Mouse (Mus musculus) lung, embryonic 16.5 days (tissue): ENCODE results near the gene Entpd3. TPM values are rescaled to one million over a fixed set of nuclear protein-coding genes. Genes with fewer than 3 reads are reported as not detected.

Experiments
- ATAC-seq: fragments of 200-750 bp; cut with Nextera tagmentation; 2 replicates; pipeline ENCODE4 v1.8.0; 2017; ENCODE audit warnings: low read depth, mild to moderate bottlenecking, moderate library complexity
- H3K27ac ChIP-seq: fragments of 300-500 bp; sonication (generic); 2 replicates; pipeline ENCODE4 v1.5.1; 2014; ENCODE audit warnings: mild to moderate bottlenecking, control low read depth, low read length
- H3K27me3 ChIP-seq: fragments of 300-500 bp; sonication (generic); 2 replicates; pipeline ENCODE4 v1.6.1; 2014; ENCODE audit warnings: low read depth, low read length, mixed read lengths; ENCODE audit not compliant: control insufficient read depth, insufficient read depth
- H3K36me3 ChIP-seq: fragments of 300-500 bp; sonication (generic); 2 replicates; pipeline ENCODE4 v1.6.1; 2014; ENCODE audit warnings: low read length; ENCODE audit not compliant: control insufficient read depth, insufficient read depth
- H3K4me1 ChIP-seq: fragments of 300-500 bp; sonication (generic); replicated peaks from 2 replicates; pipeline ENCODE4 v1.6.1; 2014; ENCODE audit warnings: low read length, mixed read lengths; ENCODE audit not compliant: control insufficient read depth, insufficient read depth
- H3K4me2 ChIP-seq: fragments of 300-500 bp; sonication (generic); 2 replicates; pipeline ENCODE4 v1.6.1; 2014; ENCODE audit warnings: low read depth, low read length, control low read depth
- H3K4me3 ChIP-seq: fragments of 300-500 bp; sonication (generic); 2 replicates; pipeline ENCODE4 v1.5.1; 2014; ENCODE audit warnings: mild to moderate bottlenecking, low read length, control low read depth
- H3K9ac ChIP-seq: fragments of 300-500 bp; sonication (generic); 2 replicates; pipeline ENCODE4 v1.6.1; 2014; ENCODE audit warnings: low read length, control low read depth
- H3K9me3 ChIP-seq: fragments of 300-500 bp; sonication (generic); 2 replicates; pipeline ENCODE4 v1.6.1; 2016; ENCODE audit warnings: low read length; ENCODE audit not compliant: control insufficient read depth
- WGBS: fragments of 180-500 bp; shearing (Covaris S2); extraction: QIAGEN DNeasy Blood & Tissue Kit; methylation state at CpG from one replicate; pipeline ENCODE4 v1.1.7; 2014; 5-methylcytosine and 5-hydroxymethylcytosine counted together
- polyA plus RNA-seq: library from polyadenylated mRNA; unstranded; fragments of >200 nt; fragmentation: Nextera tagmentation; extraction: Ambion mirVana; gene quantifications from 2 replicates; pipeline ENCODE4 v1.2.1, GENCODE M21; 2015

Gene Entpd3
- 9.3 and 10.8 TPM in 2 replicates for polyA plus RNA-seq

- peaks cover 8% of the 10 kb centered on the region; the same call in 1 of the 2 replicates for H3K27me3 ChIP-seq
- H3K9ac ChIP-seq: peak within 1 kb of the TSS; percentile 65
- H3K4me1 ChIP-seq: peaks cover 15% of the 10 kb centered on the region
- H3K4me3 ChIP-seq: peak within 1 kb of the TSS; percentile 58
- H3K27ac ChIP-seq: peak within 1 kb of the TSS; percentile 43; the same call in 1 of the 2 replicates
- peak within 1 kb of the TSS; percentile 70 for H3K4me2 ChIP-seq
- no peaks in the 10 kb centered on the region for H3K9me3 ChIP-seq
- H3K36me3 ChIP-seq: no peaks in the 10 kb centered on the region
- peak; percentile 15; the same call in 1 of the 2 replicates for ATAC-seq
- 2% methylated on average over 30 of the region's 31 CpGs for WGBS
These were observed at the start of gene Entpd3 for GRCm38 (mm10) chr9:120539662-120540251. Entpd3 (plus strand) TSS chr9:120539818.

- H3K4me2 ChIP-seq: peak overlapping the region; percentile 66
- peaks cover 11% of the 10 kb centered on the region; the same call in 1 of the 2 replicates for H3K36me3 ChIP-seq
- H3K9me3 ChIP-seq: no peaks in the 10 kb centered on the region
- ATAC-seq: no peak
- H3K9ac ChIP-seq: no peak overlapping the region; the same call in 1 of the 2 replicates
- peak overlapping the region; percentile 94 for H3K4me3 ChIP-seq
- 79% methylated on average over 3 of the region's 3 CpGs for WGBS
- H3K4me1 ChIP-seq: peaks cover 9% of the 10 kb centered on the region
- H3K27me3 ChIP-seq: no peaks in the 10 kb centered on the region
- no peak overlapping the region for H3K27ac ChIP-seq
These were observed 48.1 kb upstream of the Entpd3 start for GRCm38 (mm10) chr9:120491509-120491908.

- peak within 1 kb of the TSS; percentile 94 for H3K4me3 ChIP-seq
- peak within 1 kb of the TSS; percentile 92 for H3K27ac ChIP-seq
- peaks cover 11% of the 10 kb centered on the region; the same call in 1 of the 2 replicates for H3K36me3 ChIP-seq
- no peaks in the 10 kb centered on the region for H3K27me3 ChIP-seq
- no peaks in the 10 kb centered on the region for H3K9me3 ChIP-seq
- peak within 1 kb of the TSS; percentile 79 for H3K4me2 ChIP-seq
- H3K9ac ChIP-seq: peak within 1 kb of the TSS; percentile 99
- peaks cover 9% of the 10 kb centered on the region for H3K4me1 ChIP-seq
- peak; percentile 34 for ATAC-seq
- WGBS: 3% methylated on average over 19 of the region's 19 CpGs
These were observed 47.6 kb upstream of the Entpd3 start, which contains the start of gene Eif1b for GRCm38 (mm10) chr9:120492010-120492399. Eif1b (plus strand) TSS chr9:120492232.

- H3K9ac ChIP-seq: peak overlapping the region; percentile 99
- peak overlapping the region; percentile 92 for H3K27ac ChIP-seq
- H3K27me3 ChIP-seq: no peaks in the 10 kb centered on the region
- H3K4me3 ChIP-seq: peak overlapping the region; percentile 94
- ATAC-seq: peak; percentile 87
- peak overlapping the region; percentile 79 for H3K4me2 ChIP-seq
- H3K4me1 ChIP-seq: peaks cover 9% of the 10 kb centered on the region
- no peaks in the 10 kb centered on the region for H3K9me3 ChIP-seq
- under 1% methylated on average over 96 of the region's 97 CpGs for WGBS
- peaks cover 11% of the 10 kb centered on the region; the same call in 1 of the 2 replicates for H3K36me3 ChIP-seq
These were observed 46.9 kb upstream of the Entpd3 start for GRCm38 (mm10) chr9:120492400-120493351.

- ATAC-seq: no peak
- Histone ChIP-seq H3K4me3 (peak overlapping the region; percentile 94), H3K4me2 (peak overlapping the region; percentile 79), H3K27me3 (no peaks in the 10 kb centered on the region), H3K4me1 (peaks cover 9% of the 10 kb centered on the region), H3K27ac (no peak overlapping the region), H3K36me3 (peaks cover 11% of the 10 kb centered on the region; the same call in 1 of the 2 replicates), H3K9me3 (no peaks in the 10 kb centered on the region), H3K9ac (peak overlapping the region; percentile 99)
- 60% methylated on average over 12 of the region's 12 CpGs for WGBS
These were observed 45.8 kb upstream of the Entpd3 start for GRCm38 (mm10) chr9:120493781-120494180.

- 0% methylated on average over 3 of the region's 3 CpGs for WGBS
- Histone ChIP-seq H3K9me3 (no peaks in the 10 kb centered on the region), H3K4me2 (no peak overlapping the region), H3K9ac (no peak overlapping the region), H3K27me3 (no peaks in the 10 kb centered on the region), H3K4me1 (peaks cover 9% of the 10 kb centered on the region), H3K27ac (no peak overlapping the region), H3K36me3 (peaks cover 11% of the 10 kb centered on the region; the same call in 1 of the 2 replicates), H3K4me3 (no peak overlapping the region)
- no peak for ATAC-seq
These were observed 42.9 kb upstream of the Entpd3 start for GRCm38 (mm10) chr9:120496691-120497090.

GRCm38 (mm10) chr9:120497983-120498382, 41.6 kb upstream of the Entpd3 start:
- Histone ChIP-seq H3K4me2 (no peak overlapping the region), H3K9me3 (no peaks in the 10 kb centered on the region), H3K36me3 (peaks cover 11% of the 10 kb centered on the region; the same call in 1 of the 2 replicates), H3K9ac (no peak overlapping the region), H3K27me3 (no peaks in the 10 kb centered on the region), H3K27ac (no peak overlapping the region), H3K4me3 (no peak overlapping the region), H3K4me1 (peaks cover 9% of the 10 kb centered on the region)
- WGBS: 73% methylated on average over 5 of the region's 5 CpGs
- no peak for ATAC-seq

- H3K9ac ChIP-seq: no peak overlapping the region
- no peak overlapping the region for H3K4me3 ChIP-seq
- ATAC-seq: 0 out of 2 replicates have a peak, but pooled peaks have one; percentile 34
- no peaks in the 10 kb centered on the region; the same call in 1 of the 2 replicates for H3K9me3 ChIP-seq
- H3K4me2 ChIP-seq: no peak overlapping the region
- H3K27me3 ChIP-seq: no peaks in the 10 kb centered on the region
- no peak overlapping the region for H3K27ac ChIP-seq
- 35% methylated on average over 10 of the region's 10 CpGs for WGBS
- H3K4me1 ChIP-seq: no peaks in the 10 kb centered on the region; the same call in 1 of the 2 replicates
- no peaks in the 10 kb centered on the region for H3K36me3 ChIP-seq
These were observed 38.3 kb upstream of the Entpd3 start for GRCm38 (mm10) chr9:120501191-120501902.
